Mouse (Mus musculus): ENCODE measurements around the gene Jmy. TPM values are rescaled to one million over a fixed set of nuclear protein-coding genes. Genes with fewer than 3 reads are reported as not detected.

Jmy gene
- polyA plus RNA-seq, 1 experiment: 10.6 TPM

DNA sequence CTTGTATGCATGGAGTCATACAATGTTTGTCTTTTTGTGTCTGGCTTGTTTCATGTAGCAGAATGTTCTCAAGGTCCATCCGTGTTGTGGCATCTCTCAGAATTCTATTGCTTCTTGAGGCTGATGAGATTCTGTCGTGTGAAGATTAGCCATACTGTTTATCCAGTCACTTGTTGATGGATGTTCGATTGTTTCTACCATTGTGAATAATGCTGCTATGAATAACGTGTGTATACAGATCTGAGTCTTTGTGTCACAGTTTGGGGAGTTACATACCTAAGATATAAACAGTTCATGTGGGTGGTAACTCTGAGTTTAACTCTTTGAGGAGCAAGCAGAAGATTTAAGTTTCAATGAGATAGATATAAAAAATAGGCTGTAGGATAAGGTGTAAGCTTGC is 89.3 kb downstream of the Jmy start:
- Histone ChIP-seq H3K27ac (ENCODE audit: insufficient read depth, low read depth, low read length) (no peak overlapping the region), H3K4me3 (ENCODE audit: insufficient read depth, low read length) (no peak overlapping the region), H3K4me1 (ENCODE audit: control insufficient read depth, insufficient read depth, low read length) (no peaks in the 10 kb centered on the region)
- TF ChIP-seq CTCF (IDR thresholded peaks at IDR 0.05; ENCODE audit: low read depth, low read length) (no peak), POLR2A (IDR thresholded peaks at IDR 0.05; ENCODE audit: borderline replicate concordance, low read depth, low read length) (no peak)

DNA sequence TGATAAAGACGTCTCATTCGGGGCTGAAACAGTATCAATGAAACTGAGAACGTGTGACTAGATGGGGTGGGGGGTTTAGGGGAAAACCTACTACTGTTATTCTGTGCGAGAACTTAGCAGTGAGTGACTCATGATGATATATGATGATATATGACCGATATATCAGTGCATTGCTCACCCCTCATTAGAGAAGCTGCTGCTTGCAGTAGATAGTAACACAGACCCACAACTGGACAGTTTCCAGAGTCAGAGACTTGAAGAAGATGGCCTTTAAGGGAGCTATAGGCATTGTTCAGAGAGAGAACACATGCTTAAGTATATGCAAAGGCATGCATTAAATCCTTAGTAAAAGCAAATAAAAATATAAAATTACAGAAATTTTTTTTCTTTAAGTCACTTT is 92.8 kb downstream of the Jmy start:
- no peak for TF ChIP-seq CTCF (IDR thresholded peaks at IDR 0.05; ENCODE audit: low read depth, low read length)
- TF ChIP-seq POLR2A (IDR thresholded peaks at IDR 0.05; ENCODE audit: borderline replicate concordance, low read depth, low read length): no peak
- no peak overlapping the region for H3K4me3 ChIP-seq (ENCODE audit: insufficient read depth, low read length)
- H3K4me1 ChIP-seq (ENCODE audit: control insufficient read depth, insufficient read depth, low read length): no peaks in the 10 kb centered on the region
- no peak overlapping the region for H3K27ac ChIP-seq (ENCODE audit: insufficient read depth, low read depth, low read length)

DNA sequence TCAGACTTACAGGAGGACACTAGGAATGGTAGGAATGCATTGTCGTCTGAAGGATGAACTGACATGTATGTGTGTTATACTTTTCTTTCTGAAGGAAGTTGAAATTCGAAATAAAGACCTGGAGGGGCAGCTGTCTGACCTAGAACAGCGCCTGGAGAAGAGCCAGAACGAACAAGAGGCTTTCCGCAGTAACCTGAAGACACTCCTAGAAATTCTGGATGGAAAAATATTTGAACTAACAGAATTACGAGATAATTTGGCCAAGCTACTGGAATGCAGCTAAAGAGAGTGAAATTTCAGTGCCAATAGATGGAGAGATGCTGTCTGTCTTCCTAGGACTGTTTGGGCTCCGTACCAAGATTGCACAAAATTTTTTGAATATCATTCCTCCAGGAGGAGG is 97.7 kb downstream of the Jmy start:
- no peak for TF ChIP-seq CTCF (IDR thresholded peaks at IDR 0.05; ENCODE audit: low read depth, low read length)
- no peak for TF ChIP-seq POLR2A (IDR thresholded peaks at IDR 0.05; ENCODE audit: borderline replicate concordance, low read depth, low read length)
- no peak overlapping the region for H3K27ac ChIP-seq (ENCODE audit: insufficient read depth, low read depth, low read length)

DNA sequence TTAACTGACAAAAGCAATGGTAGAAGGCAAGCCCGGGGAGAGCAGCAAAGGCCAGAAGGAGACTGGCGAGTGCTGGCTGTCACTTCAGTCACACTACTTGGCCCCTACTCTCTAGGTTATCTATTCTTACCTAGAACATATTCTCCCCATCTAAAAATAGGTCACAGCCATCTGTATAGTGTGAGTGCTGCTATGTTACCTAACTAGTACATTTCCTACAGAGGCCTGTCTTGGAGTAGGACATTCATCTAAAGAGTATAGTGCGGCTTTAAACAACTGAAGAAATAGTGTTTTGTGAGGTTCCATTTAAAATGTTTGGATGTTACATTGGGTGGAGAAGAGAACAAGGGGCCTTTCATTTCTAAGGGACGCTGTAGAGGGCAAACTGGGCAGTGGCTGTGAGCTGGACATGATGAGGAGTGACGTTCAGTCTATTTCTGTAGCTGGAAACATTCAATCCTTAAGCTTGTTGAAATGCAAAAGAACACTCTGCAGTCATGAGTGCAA is 99.8 kb downstream of the Jmy start:
- no peak for TF ChIP-seq CTCF (IDR thresholded peaks at IDR 0.05; ENCODE audit: low read depth, low read length)
- no peak for TF ChIP-seq POLR2A (IDR thresholded peaks at IDR 0.05; ENCODE audit: borderline replicate concordance, low read depth, low read length)
- Histone ChIP-seq H3K4me3 (ENCODE audit: insufficient read depth, low read length) (no peak overlapping the region), H3K4me1 (ENCODE audit: control insufficient read depth, insufficient read depth, low read length) (no peaks in the 10 kb centered on the region), H3K27ac (ENCODE audit: insufficient read depth, low read depth, low read length) (no peak overlapping the region)

More for the DNA sequence above, 97.7 kb downstream of the Jmy start:
- Histone ChIP-seq H3K4me3 (ENCODE audit: insufficient read depth, low read length) (no peak overlapping the region), H3K4me1 (ENCODE audit: control insufficient read depth, insufficient read depth, low read length) (no peaks in the 10 kb centered on the region)

DNA sequence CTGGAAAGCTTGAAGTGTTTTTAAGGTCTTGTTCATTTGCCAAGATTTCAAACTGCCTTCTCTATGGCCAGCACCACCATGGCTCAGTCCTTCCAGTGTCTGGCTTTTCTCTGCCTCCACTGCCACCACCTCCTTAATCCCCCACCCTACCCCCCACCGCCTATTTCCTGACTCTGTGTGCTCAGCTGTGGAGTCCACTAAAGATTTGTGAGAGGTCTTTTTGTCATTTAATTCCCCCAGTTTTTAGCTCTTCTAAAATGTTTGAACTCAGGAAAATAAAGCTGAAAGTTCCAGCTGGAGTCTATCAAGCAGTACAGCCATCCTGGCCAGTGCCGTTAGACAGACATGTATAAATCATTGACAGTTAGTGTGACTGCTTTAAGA is 110.4 kb downstream of the Jmy start:
- TF ChIP-seq POLR2A (IDR thresholded peaks at IDR 0.05; ENCODE audit: borderline replicate concordance, low read depth, low read length) (no peak), CTCF (IDR thresholded peaks at IDR 0.05; ENCODE audit: low read depth, low read length) (no peak)
- Histone ChIP-seq H3K27ac (ENCODE audit: insufficient read depth, low read depth, low read length) (no peak overlapping the region), H3K4me1 (ENCODE audit: control insufficient read depth, insufficient read depth, low read length) (no peaks in the 10 kb centered on the region), H3K4me3 (ENCODE audit: insufficient read depth, low read length) (no peak overlapping the region)

DNA sequence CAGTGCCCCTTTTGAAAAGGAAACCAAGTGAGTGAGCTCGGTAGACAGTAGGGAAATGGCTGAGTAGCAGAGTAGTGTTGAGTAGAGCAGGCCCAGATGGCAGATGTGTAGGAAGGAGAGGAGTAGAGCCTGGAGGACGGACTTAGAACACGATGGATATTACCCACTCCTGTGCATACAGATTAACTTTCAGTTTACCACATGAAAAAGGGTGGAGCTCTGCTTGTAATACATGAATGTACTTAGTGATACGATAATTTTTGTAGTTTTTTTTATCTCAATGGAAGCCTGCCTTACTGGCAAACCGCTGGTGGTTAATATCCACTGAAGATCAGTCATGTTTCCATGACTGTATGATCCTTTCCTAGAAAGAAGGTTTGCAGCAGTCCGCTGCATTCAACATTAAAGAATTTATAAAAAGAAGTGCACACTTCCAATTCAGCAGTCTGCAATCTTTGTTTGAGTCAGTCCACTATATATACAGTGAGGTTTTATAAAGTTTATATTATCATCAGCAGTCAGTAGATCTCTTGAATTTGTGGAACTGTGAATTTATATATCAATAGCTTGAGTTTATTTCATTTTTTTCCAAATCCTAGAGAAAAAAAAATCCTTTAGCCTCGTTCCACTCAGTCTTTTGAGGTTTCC is 110.9 kb downstream of the Jmy start:
- Histone ChIP-seq H3K4me1 (ENCODE audit: control insufficient read depth, insufficient read depth, low read length) (no peaks in the 10 kb centered on the region), H3K27ac (ENCODE audit: insufficient read depth, low read depth, low read length) (no peak overlapping the region), H3K4me3 (ENCODE audit: insufficient read depth, low read length) (no peak overlapping the region)
- TF ChIP-seq POLR2A (IDR thresholded peaks at IDR 0.05; ENCODE audit: borderline replicate concordance, low read depth, low read length): no peak
- TF ChIP-seq CTCF (IDR thresholded peaks at IDR 0.05; ENCODE audit: low read depth, low read length): no peak

DNA sequence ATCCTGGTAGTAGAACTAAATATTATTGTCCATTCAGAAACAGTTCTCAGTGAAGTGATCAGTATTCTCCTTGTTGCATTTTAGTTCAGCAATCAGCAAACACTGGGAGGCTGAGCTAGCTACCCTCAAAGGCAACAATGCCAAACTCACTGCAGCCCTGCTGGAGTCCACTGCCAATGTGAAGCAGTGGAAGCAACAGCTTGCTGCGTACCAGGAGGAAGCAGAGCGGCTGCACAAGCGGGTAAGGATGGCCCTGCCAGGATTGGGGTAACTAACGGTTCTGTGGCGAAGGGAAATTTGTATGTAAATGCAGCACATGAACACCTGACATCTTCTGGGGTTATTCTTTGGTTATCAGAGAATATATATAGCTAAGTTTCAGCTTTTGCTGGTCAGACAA is 112.2 kb downstream of the Jmy start:
- Histone ChIP-seq H3K4me1 (ENCODE audit: control insufficient read depth, insufficient read depth, low read length) (no peaks in the 10 kb centered on the region), H3K27ac (ENCODE audit: insufficient read depth, low read depth, low read length) (no peak overlapping the region)
- TF ChIP-seq CTCF (IDR thresholded peaks at IDR 0.05; ENCODE audit: low read depth, low read length): no peak
- no peak for TF ChIP-seq POLR2A (IDR thresholded peaks at IDR 0.05; ENCODE audit: borderline replicate concordance, low read depth, low read length)

DNA sequence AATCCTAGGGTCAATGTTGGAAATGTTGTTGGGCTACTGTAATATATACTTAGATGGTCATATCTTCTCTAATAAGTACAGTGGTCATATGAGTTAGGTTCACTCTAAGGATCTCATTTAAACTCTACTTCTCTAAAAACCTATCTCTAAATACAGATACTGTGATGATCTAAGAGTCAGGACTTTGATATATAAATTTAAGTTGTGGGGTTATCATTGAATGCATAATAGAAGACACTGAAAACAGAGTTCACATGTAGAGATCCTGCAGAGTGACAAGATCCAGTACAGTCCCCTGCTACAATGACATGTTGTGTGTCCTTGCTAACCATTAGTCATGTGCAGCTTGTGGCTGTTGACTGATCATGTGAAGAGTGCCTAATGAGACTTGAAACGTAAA is 114.5 kb downstream of the Jmy start:
- Histone ChIP-seq H3K4me3 (ENCODE audit: insufficient read depth, low read length) (no peak overlapping the region), H3K27ac (ENCODE audit: insufficient read depth, low read depth, low read length) (no peak overlapping the region), H3K4me1 (ENCODE audit: control insufficient read depth, insufficient read depth, low read length) (no peaks in the 10 kb centered on the region)
- no peak for TF ChIP-seq CTCF (IDR thresholded peaks at IDR 0.05; ENCODE audit: low read depth, low read length)
- TF ChIP-seq POLR2A (IDR thresholded peaks at IDR 0.05; ENCODE audit: borderline replicate concordance, low read depth, low read length): no peak

More for the DNA sequence above, 112.2 kb downstream of the Jmy start:
- no peak overlapping the region for H3K4me3 ChIP-seq (ENCODE audit: insufficient read depth, low read length)

DNA sequence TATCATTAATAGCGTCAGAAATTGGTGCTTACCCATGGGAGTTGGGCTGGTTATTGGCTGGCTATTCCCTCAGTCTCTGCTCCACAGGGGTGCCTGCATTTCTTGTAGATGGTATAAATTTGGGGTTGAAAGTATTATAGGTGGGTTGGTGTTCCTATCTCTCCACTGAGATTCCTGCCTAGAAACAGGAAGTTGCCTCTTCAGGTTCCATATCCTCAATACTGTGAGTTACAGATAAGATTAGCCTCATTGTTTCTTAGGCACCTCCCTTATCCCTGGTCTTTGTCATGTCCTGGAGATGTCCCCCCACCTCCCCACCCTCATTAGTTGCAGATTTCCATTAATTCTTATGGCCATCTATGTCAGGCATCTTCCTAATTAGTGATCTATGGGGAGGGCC is 115.1 kb downstream of the Jmy start:
- no peak overlapping the region for H3K4me3 ChIP-seq (ENCODE audit: insufficient read depth, low read length)

DNA sequence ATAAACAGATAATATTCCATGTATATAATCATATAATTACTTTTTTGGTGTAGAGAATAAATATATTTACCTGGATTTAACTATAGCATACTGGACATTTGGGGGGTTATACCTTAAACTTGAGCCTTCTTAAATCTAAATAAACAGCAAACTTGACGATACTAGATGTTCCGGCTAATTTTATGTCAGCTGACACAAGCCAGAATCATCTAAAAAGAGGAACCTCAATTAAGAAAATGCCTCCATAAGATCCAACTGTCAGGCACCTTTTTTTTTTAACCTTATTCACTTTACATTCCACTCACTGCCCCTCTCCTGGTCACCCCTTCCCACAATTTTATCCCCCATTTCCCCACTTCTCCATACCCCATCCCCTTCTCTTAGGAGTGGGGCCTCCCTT is 116.0 kb downstream of the Jmy start:
- Histone ChIP-seq H3K27ac (ENCODE audit: insufficient read depth, low read depth, low read length) (no peak overlapping the region), H3K4me3 (ENCODE audit: insufficient read depth, low read length) (no peak overlapping the region), H3K4me1 (ENCODE audit: control insufficient read depth, insufficient read depth, low read length) (no peaks in the 10 kb centered on the region)
- TF ChIP-seq CTCF (IDR thresholded peaks at IDR 0.05; ENCODE audit: low read depth, low read length) (no peak), POLR2A (IDR thresholded peaks at IDR 0.05; ENCODE audit: borderline replicate concordance, low read depth, low read length) (no peak)

More for the DNA sequence above, 115.1 kb downstream of the Jmy start:
- TF ChIP-seq CTCF (IDR thresholded peaks at IDR 0.05; ENCODE audit: low read depth, low read length) (no peak), POLR2A (IDR thresholded peaks at IDR 0.05; ENCODE audit: borderline replicate concordance, low read depth, low read length) (no peak)
- Histone ChIP-seq H3K27ac (ENCODE audit: insufficient read depth, low read depth, low read length) (no peak overlapping the region), H3K4me1 (ENCODE audit: control insufficient read depth, insufficient read depth, low read length) (no peaks in the 10 kb centered on the region)

All from bone marrow macrophage, adult 2 months (primary cell).